ENCODE assay signal across 8 mouse cellular contexts in the genomic region with DNA sequence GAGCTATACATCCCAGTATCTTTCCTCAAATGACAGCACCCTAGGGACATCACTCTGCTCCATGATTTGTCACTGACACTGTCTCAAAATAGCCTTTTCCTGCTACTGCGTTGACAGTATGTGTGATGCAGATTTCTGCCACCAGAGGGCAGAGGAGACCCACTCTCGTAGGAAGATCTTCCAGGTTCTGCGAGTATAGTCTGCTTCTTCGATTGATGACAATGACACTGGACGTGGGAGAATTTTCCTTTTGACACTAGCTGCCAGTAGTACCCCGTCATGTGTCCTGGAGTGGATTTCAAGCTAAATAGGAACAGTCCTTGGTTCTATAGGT. TPM values are rescaled to one million over a fixed set of nuclear protein-coding genes. Genes with fewer than 3 reads are reported as not detected.
DNase-seq lines count a peak whose midpoint lies in the region; ATAC-seq and TF ChIP-seq lines count a peak whose summit lies in the region.
"Had no signal": no experiment of that assay in that cellular context is flagged by ENCODE, and none has a peak within 500 bp of the region (broad histone marks: within the 10 kb centered on the region; RNA-seq: fewer than 3 reads in every experiment).

No protein-coding gene starts in this region.

- intact Hi-C loops in heart, postnatal 14 days (cut with DNase I) = loop anchor here (2.0 kb wide), 1 partner anchor 591 kb away; no protein-coding TSS in a partner anchor

- H3K27me3 ChIP-seq in embryonic facial prominence, embryonic 14.5 days (replicated peaks; ENCODE audit: control insufficient read depth, insufficient read depth, low read length) = no peaks in the 10 kb centered on the region
- H3K27me3 ChIP-seq in lung, embryonic 14.5 days (ENCODE audit: insufficient read depth, low read length) = no peaks in the 10 kb centered on the region
- H3K27me3 ChIP-seq: megakaryocyte, embryonic 14.5 days had no signal

- no peak overlapping the region for H3K4me2 ChIP-seq in embryonic facial prominence, embryonic 14.5 days (ENCODE audit: low read depth, low read length)
- H3K4me2 ChIP-seq in lung, embryonic 14.5 days = no peak overlapping the region

- peak; percentile 61 for DNase-seq in MN1 (ENCODE audit: low spot score)
- peak; percentile 92 for DNase-seq in brain, adult 2 months (ENCODE audit: low read depth, low spot score)
- DNase-seq in embryonic facial prominence, embryonic 14.5 days (ENCODE audit: low spot score) = peak; percentile 76
- peak; percentile 65 to 78 for DNase-seq in heart, postnatal 14 days
- DNase-seq in layer of hippocampus, adult 11-12 months (ENCODE audit: low spot score) = peak; percentile 82
- DNase-seq in lung, embryonic 14.5 days = peak; percentile 93
- peak; percentile 92 for DNase-seq in retina, embryonic 14.5 days (ENCODE audit: low spot score)

- H3K9me3 ChIP-seq in embryonic facial prominence, embryonic 14.5 days (ENCODE audit: control insufficient read depth, low read length) = no peaks in the 10 kb centered on the region
- H3K9me3 ChIP-seq in lung, embryonic 14.5 days (ENCODE audit: low read depth, low read length) = no peaks in the 10 kb centered on the region

- H3K9ac ChIP-seq in embryonic facial prominence, embryonic 14.5 days (ENCODE audit: low read depth, low read length) = no peak overlapping the region
- no peak overlapping the region for H3K9ac ChIP-seq in lung, embryonic 14.5 days

- 0 out of 2 replicates have a peak, but pooled peaks have one; percentile 26 for ATAC-seq in embryonic facial prominence, embryonic 14.5 days (ENCODE audit: low read depth)
- ATAC-seq in lung, embryonic 14.5 days (ENCODE audit: insufficient read depth) = peak; percentile 75

- 10% methylated on average over 6 of the region's 6 CpGs for WGBS in embryonic facial prominence, embryonic 14.5 days
- 7% methylated on average over 6 of the region's 6 CpGs for WGBS in lung, embryonic 14.5 days

- H3K36me3 ChIP-seq in embryonic facial prominence, embryonic 14.5 days (ENCODE audit: control insufficient read depth, insufficient read depth, low read length) = no peaks in the 10 kb centered on the region
- H3K36me3 ChIP-seq in lung, embryonic 14.5 days (ENCODE audit: insufficient read depth) = no peaks in the 10 kb centered on the region

- no peaks in the 10 kb centered on the region for H3K4me1 ChIP-seq in embryonic facial prominence, embryonic 14.5 days (ENCODE audit: control insufficient read depth, insufficient read depth, low read length)
- no peaks in the 10 kb centered on the region for H3K4me1 ChIP-seq in lung, embryonic 14.5 days (ENCODE audit: insufficient read depth)

- H3K27ac ChIP-seq in embryonic facial prominence, embryonic 14.5 days (replicated peaks; ENCODE audit: low read depth, low read length) = no peak overlapping the region
- H3K27ac ChIP-seq in lung, embryonic 14.5 days (ENCODE audit: low read depth) = no peak overlapping the region

- TF ChIP-seq CTCF in lung, embryonic 14.5 days (IDR thresholded peaks at IDR 0.05; ENCODE audit: low read depth) = peak; percentile 97

- H3K4me3 ChIP-seq in embryonic facial prominence, embryonic 14.5 days (ENCODE audit: low read depth, low read length) = no peak overlapping the region
- H3K4me3 ChIP-seq in lung, embryonic 14.5 days (ENCODE audit: low read depth, low read length) = no peak overlapping the region
- H3K4me3 ChIP-seq: megakaryocyte, embryonic 14.5 days had no signal

RNA-seq across cellular contexts. Expression of a gene that starts 31.9 kb away (rescaled TPM):
- polyA plus RNA-seq in embryonic facial prominence, embryonic 14.5 days (2014; fragmentation: Nextera tagmentation; extraction: Ambion mirVana) = 44.4 and 45.7 TPM in 2 replicates
- 1 to 10 TPM; 5.0 to 7.5 TPM for total RNA-seq in heart, postnatal 14 days (2021)
- polyA plus RNA-seq in lung, embryonic 14.5 days (2014; fragmentation: Nextera tagmentation; extraction: Ambion mirVana) = 53.8 and 55.3 TPM in 2 replicates

RNA-seq across cellular contexts. Expression of a gene that starts 55.5 kb away (rescaled TPM):
- polyA plus RNA-seq in embryonic facial prominence, embryonic 14.5 days (2014; fragmentation: Nextera tagmentation; extraction: Ambion mirVana) = 0.22 and 0.38 TPM in 2 replicates
- under 1 TPM; 0.15 to 0.53 TPM for total RNA-seq in heart, postnatal 14 days (2021)
- 0.16 TPM in 1 of 2 replicates, not detected in the other for polyA plus RNA-seq in lung, embryonic 14.5 days (2014; fragmentation: Nextera tagmentation; extraction: Ambion mirVana)
